Mouse (Mus musculus): ENCODE data around the gene Chmp4b. TPM values are rescaled to one million over a fixed set of nuclear protein-coding genes. Genes with fewer than 3 reads are reported as not detected.

Gene Chmp4b
- polyA plus RNA-seq, 1 experiment = 123 TPM

GRCm38 (mm10) chr2:154723473-154723872, 72.0 kb downstream of the Chmp4b start:
- TF ChIP-seq CEBPB (IDR thresholded peaks at IDR 0.05; ENCODE audit: low read depth) (no peak), FOSL1 (IDR thresholded peaks at IDR 0.05; ENCODE audit: insufficient read depth, low read length, poor library complexity, severe bottlenecking) (no peak), CTCF (IDR thresholded peaks at IDR 0.05; ENCODE audit: control insufficient read depth, insufficient read depth, insufficient read length) (no peak), MYOD1 (IDR thresholded peaks at IDR 0.05; ENCODE audit: control insufficient read depth, insufficient read length, low read depth) (no peak), MAX (IDR thresholded peaks at IDR 0.05) (no peak), USF1 (IDR thresholded peaks at IDR 0.05; ENCODE audit: low read depth) (no peak), MYOG (IDR thresholded peaks at IDR 0.05; ENCODE audit: control insufficient read depth, extremely low read depth, insufficient read length) (no peak)
- no peak overlapping the region for H3K4me3 ChIP-seq (ENCODE audit: insufficient read depth, poor library complexity, severe bottlenecking)
- H3K79me3 ChIP-seq (ENCODE audit: low read depth) = no peaks in the 10 kb centered on the region
- H3ac ChIP-seq (ENCODE audit: control insufficient read depth, insufficient read length, low read depth) = no peak overlapping the region
- H3K79me2 ChIP-seq (ENCODE audit: control insufficient read depth, insufficient read depth) = no peaks in the 10 kb centered on the region
- no peaks in the 10 kb centered on the region for H3K27me3 ChIP-seq (ENCODE audit: control insufficient read depth, insufficient read depth, insufficient read length)
- no peaks in the 10 kb centered on the region for H3K36me3 ChIP-seq (ENCODE audit: control insufficient read depth, insufficient read depth)

GRCm38 (mm10) chr2:154729737-154730136, 78.2 kb downstream of the Chmp4b start:
- Histone ChIP-seq H3K27me3 (ENCODE audit: control insufficient read depth, insufficient read depth, insufficient read length) (no peaks in the 10 kb centered on the region), H3ac (ENCODE audit: control insufficient read depth, insufficient read length, low read depth) (no peak overlapping the region), H3K79me2 (ENCODE audit: control insufficient read depth, insufficient read depth) (no peaks in the 10 kb centered on the region), H3K79me3 (ENCODE audit: low read depth) (no peaks in the 10 kb centered on the region), H3K36me3 (ENCODE audit: control insufficient read depth, insufficient read depth) (no peaks in the 10 kb centered on the region), H3K4me3 (ENCODE audit: insufficient read depth, poor library complexity, severe bottlenecking) (no peak overlapping the region)
- TF ChIP-seq USF1 (IDR thresholded peaks at IDR 0.05; ENCODE audit: low read depth) = no peak
- TF ChIP-seq MYOD1 (IDR thresholded peaks at IDR 0.05; ENCODE audit: control insufficient read depth, insufficient read length, low read depth) = no peak
- TF ChIP-seq FOSL1 (IDR thresholded peaks at IDR 0.05; ENCODE audit: insufficient read depth, low read length, poor library complexity, severe bottlenecking) = no peak
- TF ChIP-seq CTCF (IDR thresholded peaks at IDR 0.05; ENCODE audit: control insufficient read depth, insufficient read depth, insufficient read length) = no peak
- no peak for TF ChIP-seq MYOG (IDR thresholded peaks at IDR 0.05; ENCODE audit: control insufficient read depth, extremely low read depth, insufficient read length)
- no peak for TF ChIP-seq MAX (IDR thresholded peaks at IDR 0.05)
- TF ChIP-seq CEBPB (IDR thresholded peaks at IDR 0.05; ENCODE audit: low read depth) = no peak

- Histone ChIP-seq H3K36me3 (ENCODE audit: control insufficient read depth, insufficient read depth) (no peaks in the 10 kb centered on the region), H3K79me2 (ENCODE audit: control insufficient read depth, insufficient read depth) (no peaks in the 10 kb centered on the region), H3K27me3 (ENCODE audit: control insufficient read depth, insufficient read depth, insufficient read length) (no peaks in the 10 kb centered on the region), H3ac (ENCODE audit: control insufficient read depth, insufficient read length, low read depth) (no peak overlapping the region), H3K79me3 (ENCODE audit: low read depth) (no peaks in the 10 kb centered on the region), H3K4me3 (ENCODE audit: insufficient read depth, poor library complexity, severe bottlenecking) (no peak overlapping the region)
- TF ChIP-seq MYOD1 (IDR thresholded peaks at IDR 0.05; ENCODE audit: control insufficient read depth, insufficient read length, low read depth) = no peak
- no peak for TF ChIP-seq USF1 (IDR thresholded peaks at IDR 0.05; ENCODE audit: low read depth)
- TF ChIP-seq CEBPB (IDR thresholded peaks at IDR 0.05; ENCODE audit: low read depth) = no peak
- no peak for TF ChIP-seq CTCF (IDR thresholded peaks at IDR 0.05; ENCODE audit: control insufficient read depth, insufficient read depth, insufficient read length)
- no peak for TF ChIP-seq FOSL1 (IDR thresholded peaks at IDR 0.05; ENCODE audit: insufficient read depth, low read length, poor library complexity, severe bottlenecking)
- TF ChIP-seq MYOG (IDR thresholded peaks at IDR 0.05; ENCODE audit: control insufficient read depth, extremely low read depth, insufficient read length) = no peak
- no peak for TF ChIP-seq MAX (IDR thresholded peaks at IDR 0.05)
These were observed 79.3 kb downstream of the Chmp4b start for GRCm38 (mm10) chr2:154730841-154731240.

- Histone ChIP-seq H3K36me3 (ENCODE audit: control insufficient read depth, insufficient read depth) (no peaks in the 10 kb centered on the region), H3K4me3 (ENCODE audit: insufficient read depth, poor library complexity, severe bottlenecking) (no peak overlapping the region), H3K27me3 (ENCODE audit: control insufficient read depth, insufficient read depth, insufficient read length) (no peaks in the 10 kb centered on the region), H3K79me2 (ENCODE audit: control insufficient read depth, insufficient read depth) (no peaks in the 10 kb centered on the region), H3ac (ENCODE audit: control insufficient read depth, insufficient read length, low read depth) (no peak overlapping the region), H3K79me3 (ENCODE audit: low read depth) (no peaks in the 10 kb centered on the region)
- TF ChIP-seq MYOG (IDR thresholded peaks at IDR 0.05; ENCODE audit: control insufficient read depth, extremely low read depth, insufficient read length) = no peak
- TF ChIP-seq CEBPB (IDR thresholded peaks at IDR 0.05; ENCODE audit: low read depth) = no peak
- no peak for TF ChIP-seq FOSL1 (IDR thresholded peaks at IDR 0.05; ENCODE audit: insufficient read depth, low read length, poor library complexity, severe bottlenecking)
- no peak for TF ChIP-seq USF1 (IDR thresholded peaks at IDR 0.05; ENCODE audit: low read depth)
- no peak for TF ChIP-seq CTCF (IDR thresholded peaks at IDR 0.05; ENCODE audit: control insufficient read depth, insufficient read depth, insufficient read length)
- TF ChIP-seq MAX (IDR thresholded peaks at IDR 0.05) = no peak
- no peak for TF ChIP-seq MYOD1 (IDR thresholded peaks at IDR 0.05; ENCODE audit: control insufficient read depth, insufficient read length, low read depth)
These were observed 80.4 kb downstream of the Chmp4b start for GRCm38 (mm10) chr2:154731916-154732315.

- no peaks in the 10 kb centered on the region for H3K79me2 ChIP-seq (ENCODE audit: control insufficient read depth, insufficient read depth)
- H3K4me3 ChIP-seq (ENCODE audit: insufficient read depth, poor library complexity, severe bottlenecking) = no peak overlapping the region
- no peak overlapping the region for H3ac ChIP-seq (ENCODE audit: control insufficient read depth, insufficient read length, low read depth)
- H3K27me3 ChIP-seq (ENCODE audit: control insufficient read depth, insufficient read depth, insufficient read length) = no peaks in the 10 kb centered on the region
- no peaks in the 10 kb centered on the region for H3K36me3 ChIP-seq (ENCODE audit: control insufficient read depth, insufficient read depth)
- TF ChIP-seq USF1 (IDR thresholded peaks at IDR 0.05; ENCODE audit: low read depth) = peak; percentile 67
- peak; percentile 65 for TF ChIP-seq CEBPB (IDR thresholded peaks at IDR 0.05; ENCODE audit: low read depth)
- peak; percentile 64 for TF ChIP-seq FOSL1 (IDR thresholded peaks at IDR 0.05; ENCODE audit: insufficient read depth, low read length, poor library complexity, severe bottlenecking)
- no peak for TF ChIP-seq MYOD1 (IDR thresholded peaks at IDR 0.05; ENCODE audit: control insufficient read depth, insufficient read length, low read depth)
- no peak for TF ChIP-seq CTCF (IDR thresholded peaks at IDR 0.05; ENCODE audit: control insufficient read depth, insufficient read depth, insufficient read length)
- TF ChIP-seq MAX (IDR thresholded peaks at IDR 0.05) = peak; percentile 87
- no peak for TF ChIP-seq MYOG (IDR thresholded peaks at IDR 0.05; ENCODE audit: control insufficient read depth, extremely low read depth, insufficient read length)
- H3K79me3 ChIP-seq (ENCODE audit: low read depth) = no peaks in the 10 kb centered on the region
These were observed 81.1 kb downstream of the Chmp4b start for GRCm38 (mm10) chr2:154732503-154733141.

Measured in C2C12 (cell line).